Mouse (Mus musculus): ENCODE data around the gene Galt.
"Not testable (repeated sequence)": the region's sequence is repeated elsewhere in the genome, so short reads cannot be mapped to it uniquely, and the experiment has no call there.

Galt gene

DNA sequence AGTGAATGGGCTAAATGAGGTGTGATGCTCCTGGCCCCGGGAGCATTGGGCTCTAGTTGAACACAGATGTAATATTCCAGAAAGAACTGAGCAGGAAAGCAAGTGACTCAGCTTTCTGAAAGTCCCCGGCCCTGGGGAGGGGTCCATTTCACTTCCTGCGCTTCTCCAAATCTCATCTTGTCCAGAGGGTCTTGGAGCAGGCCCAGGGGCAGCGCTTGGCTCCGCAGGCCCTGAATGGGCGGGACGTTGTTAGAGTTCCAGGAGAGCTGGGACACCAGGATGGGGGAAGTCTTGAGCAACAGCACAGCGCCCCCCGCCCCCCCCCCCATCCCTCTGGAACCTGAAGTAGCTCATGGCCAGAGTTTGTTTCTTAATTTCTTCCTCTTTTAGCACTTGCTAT, 26.2 kb downstream of the Galt start:
- DNase-seq, result not testable (repeated sequence)

- not testable (repeated sequence) for DNase-seq
Measured at GRCm38 (mm10) chr4:41781748-41782485, 26.9 kb downstream of the Galt start.

DNA sequence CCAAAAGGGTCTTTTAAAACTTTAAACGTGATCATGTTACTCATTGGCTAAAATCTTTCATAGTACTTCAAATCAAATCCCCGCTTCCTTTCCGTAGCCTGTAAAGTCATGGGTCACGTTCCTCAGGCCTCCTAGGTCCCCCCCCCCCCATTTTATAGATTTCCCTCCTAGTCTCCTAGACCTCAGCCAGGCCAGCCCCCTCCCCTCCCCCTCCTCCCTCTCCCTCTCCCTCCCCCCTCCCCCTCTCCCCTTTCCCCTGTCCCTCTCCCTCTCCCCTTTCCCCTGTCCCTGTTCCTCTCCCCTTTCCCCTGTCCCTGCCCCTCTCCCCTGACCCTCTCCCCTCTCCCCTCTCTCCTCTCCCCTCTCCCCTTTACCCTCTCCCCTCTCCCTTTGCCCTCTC, 27.7 kb downstream of the Galt start:
- DNase-seq, result not testable (repeated sequence)

DNA sequence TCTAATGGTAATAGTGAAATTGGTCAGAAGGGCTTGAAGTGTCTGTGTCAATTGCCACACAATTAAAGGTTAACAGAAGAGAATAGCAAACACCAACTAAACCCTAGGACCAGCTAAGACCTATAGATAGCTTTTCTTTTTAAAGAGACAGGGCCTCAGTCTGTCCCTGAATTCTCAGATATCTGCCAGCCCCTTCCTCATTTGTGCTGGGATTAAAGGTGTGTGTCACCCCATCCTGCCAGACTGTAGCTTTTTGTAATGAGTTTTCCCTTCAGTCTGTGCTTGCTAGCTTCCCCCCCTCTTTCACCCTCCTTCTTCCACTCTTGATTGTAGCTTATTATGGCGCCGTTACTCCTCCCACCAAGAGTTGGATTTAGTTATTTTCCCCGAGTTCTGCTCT, 28.2 kb downstream of the Galt start:
- DNase-seq, result not testable (repeated sequence)
